ENCODE assay signal across 17 mouse cellular contexts in the genomic region with DNA sequence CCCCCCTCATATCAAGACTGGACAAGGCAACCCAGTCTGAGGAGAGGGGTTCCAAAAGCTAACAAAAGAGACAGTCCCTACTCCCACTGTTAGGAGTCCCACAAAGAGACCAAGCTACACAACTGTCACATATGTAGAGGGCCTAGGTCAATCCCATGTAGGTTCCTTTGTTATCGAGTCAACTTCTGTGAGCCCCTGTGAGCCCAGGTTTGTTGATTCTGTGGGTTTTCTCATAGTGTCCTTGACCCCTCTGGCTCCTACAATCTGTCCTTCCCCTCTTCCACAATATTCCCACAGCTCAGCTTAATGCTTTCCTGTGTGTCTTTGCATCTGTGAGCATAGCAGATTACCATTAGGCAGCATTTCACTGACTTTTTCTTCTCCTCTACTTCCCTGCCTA.
"Had no signal": no experiment of that assay in that cellular context is flagged by ENCODE, and none has a peak within 500 bp of the region (broad histone marks: within the 10 kb centered on the region; RNA-seq: fewer than 3 reads in every experiment).

No protein-coding gene starts in this region.

- ATAC-seq: liver, postnatal 0 days; lung, postnatal 0 days; midbrain, embryonic 13.5 days; midbrain, embryonic 15.5 days had no signal

- H3K4me3 ChIP-seq: lung, embryonic 15.5 days; megakaryocyte, embryonic 14.5 days; midbrain, embryonic 13.5 days; midbrain, embryonic 15.5 days; neural tube, embryonic 12.5 days; stomach, embryonic 15.5 days had no signal

- H3K9me3 ChIP-seq: lung, embryonic 15.5 days; midbrain, embryonic 13.5 days; midbrain, embryonic 15.5 days; neural tube, embryonic 12.5 days; stomach, embryonic 15.5 days had no signal

- H3K9ac ChIP-seq: liver, postnatal 0 days; lung, embryonic 15.5 days; midbrain, embryonic 13.5 days; midbrain, embryonic 15.5 days; neural tube, embryonic 12.5 days; stomach, embryonic 15.5 days had no signal

- DNase-seq: liver, postnatal 0 days; lung, adult 2 months; lung, postnatal 14 days; lung, postnatal 36 days; right cerebral cortex, postnatal 14 days; thymus, adult 2 months; thymus, postnatal 25 days; thymus, postnatal 4 days had no signal

- H3K4me2 ChIP-seq: lung, embryonic 15.5 days; midbrain, embryonic 13.5 days; midbrain, embryonic 15.5 days; neural tube, embryonic 12.5 days; stomach, embryonic 15.5 days had no signal

- H3K36me3 ChIP-seq: lung, embryonic 15.5 days; midbrain, embryonic 13.5 days; midbrain, embryonic 15.5 days; neural tube, embryonic 12.5 days; stomach, embryonic 15.5 days had no signal

- H3K4me1 ChIP-seq: megakaryocyte, embryonic 14.5 days had no signal

- H3K27ac ChIP-seq: lung, embryonic 15.5 days; macrophage; midbrain, embryonic 13.5 days; midbrain, embryonic 15.5 days; neural tube, embryonic 12.5 days; stomach, embryonic 15.5 days; stomach, postnatal 0 days had no signal

- H3K27me3 ChIP-seq: lung, embryonic 15.5 days; midbrain, embryonic 15.5 days; neural tube, embryonic 12.5 days; stomach, embryonic 15.5 days had no signal
